Mouse (Mus musculus): ENCODE results near the gene Ranbp10.

Gene Ranbp10

DNA sequence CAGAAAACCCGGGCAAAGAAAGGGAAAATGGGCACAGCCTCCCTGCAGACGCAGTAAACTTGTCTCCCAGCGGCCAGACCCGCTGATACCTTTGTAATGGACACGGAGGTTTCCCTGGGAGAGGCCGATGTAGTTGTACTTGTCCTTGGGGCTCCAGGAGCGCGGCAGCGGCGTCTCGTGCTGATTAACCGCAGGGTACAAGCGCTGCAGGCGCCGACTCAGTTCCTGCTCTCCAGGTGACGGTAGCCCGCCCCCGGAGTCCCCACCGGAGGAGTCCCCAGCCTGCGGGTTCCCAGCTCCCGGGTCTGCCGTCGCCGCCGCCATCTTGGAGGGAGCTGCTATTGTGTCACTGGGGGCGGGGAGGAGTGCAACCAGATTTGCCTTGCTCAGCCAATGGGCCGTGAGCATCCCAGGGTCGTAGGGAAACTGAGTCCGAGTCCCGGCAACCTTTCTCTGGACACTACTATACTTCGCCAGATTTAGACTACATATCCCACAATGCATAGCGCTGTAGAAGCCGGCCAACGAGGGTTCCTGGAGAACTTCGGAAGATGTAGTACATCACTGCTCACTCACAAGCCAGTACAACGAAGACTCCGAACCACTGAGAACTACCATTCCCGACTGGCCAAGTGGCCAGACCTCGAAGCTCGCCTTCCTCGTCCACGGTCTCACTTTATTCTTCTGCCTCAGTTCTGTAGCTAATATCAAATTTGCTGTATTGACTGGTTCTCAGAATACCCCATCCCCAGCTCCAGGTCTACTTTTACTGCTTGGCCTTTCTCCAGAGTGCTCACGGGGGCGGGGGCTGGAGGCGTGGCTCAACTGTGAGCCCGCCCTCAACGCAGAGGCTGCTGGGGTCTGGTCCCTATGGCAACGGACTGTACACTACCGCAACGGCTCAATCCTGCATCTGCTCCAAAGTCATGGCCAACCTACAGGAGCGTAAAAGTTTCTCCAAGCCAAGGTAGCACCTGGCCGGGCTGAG is at the start of gene Ranbp10, which contains the start of gene Tsnaxip1:
TSS of gene Ranbp10 (minus strand) at position 490 of the 988 bp plus-strand sequence.
TSS of gene Tsnaxip1 (plus strand) at position 871 of the 988 bp plus-strand sequence.
- DNase-seq (ENCODE audit: low read depth, low spot score): peak; percentile 99

DNA sequence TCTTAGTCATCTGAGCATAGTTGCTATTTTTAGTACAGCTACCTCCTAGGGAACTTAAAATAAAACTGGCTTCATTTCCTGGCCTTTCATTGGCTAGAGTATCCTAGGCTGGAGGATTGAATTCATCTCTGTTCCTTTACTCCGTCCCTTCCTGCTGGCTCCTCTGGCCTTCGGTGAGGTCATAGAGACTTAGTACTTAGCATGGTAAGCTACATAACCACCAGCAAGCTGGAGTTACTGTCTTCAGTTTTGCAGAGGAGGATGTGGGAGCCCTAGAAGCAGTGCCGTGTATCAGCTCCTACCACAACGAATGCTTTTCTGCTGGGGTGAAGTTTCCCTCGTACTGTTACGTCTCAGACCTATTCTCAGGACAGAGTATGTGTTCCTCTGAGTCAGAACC is 47.2 kb upstream of the Ranbp10 start:
- DNase-seq (ENCODE audit: low read depth, low spot score): no peak

DNA sequence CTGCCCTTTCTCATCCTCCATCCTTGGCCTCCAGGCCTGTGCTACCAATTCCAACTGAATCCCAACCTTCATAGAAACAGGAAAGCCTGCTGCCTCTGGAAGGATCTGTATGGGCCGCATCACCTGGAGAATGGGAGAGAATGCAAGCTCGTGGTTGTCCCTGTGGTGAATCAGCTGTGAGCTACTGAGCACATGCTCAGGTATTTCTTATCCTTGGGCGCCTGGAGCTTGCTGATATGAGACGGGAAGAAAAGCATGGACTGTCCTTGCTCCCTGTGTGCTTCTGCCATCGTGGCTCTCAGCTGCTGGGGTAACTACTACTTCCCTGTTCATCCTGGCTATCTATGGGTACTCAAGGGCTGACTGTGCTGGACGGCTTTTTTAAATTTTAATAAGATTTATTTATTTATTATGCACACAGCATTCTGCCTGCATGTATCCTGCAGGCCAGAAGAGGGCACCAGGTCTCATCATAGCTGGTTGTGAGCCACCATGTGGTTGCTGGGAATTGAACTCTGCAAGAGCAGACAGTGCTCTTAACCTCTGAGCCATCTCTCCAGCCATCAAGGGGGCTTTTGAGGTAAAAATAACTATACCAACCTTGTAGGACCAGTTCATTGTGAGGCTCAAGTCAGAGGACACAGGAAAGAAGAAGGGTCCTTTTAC is 39.3 kb upstream of the Ranbp10 start:
- no peak for DNase-seq (ENCODE audit: low read depth, low spot score)

DNA sequence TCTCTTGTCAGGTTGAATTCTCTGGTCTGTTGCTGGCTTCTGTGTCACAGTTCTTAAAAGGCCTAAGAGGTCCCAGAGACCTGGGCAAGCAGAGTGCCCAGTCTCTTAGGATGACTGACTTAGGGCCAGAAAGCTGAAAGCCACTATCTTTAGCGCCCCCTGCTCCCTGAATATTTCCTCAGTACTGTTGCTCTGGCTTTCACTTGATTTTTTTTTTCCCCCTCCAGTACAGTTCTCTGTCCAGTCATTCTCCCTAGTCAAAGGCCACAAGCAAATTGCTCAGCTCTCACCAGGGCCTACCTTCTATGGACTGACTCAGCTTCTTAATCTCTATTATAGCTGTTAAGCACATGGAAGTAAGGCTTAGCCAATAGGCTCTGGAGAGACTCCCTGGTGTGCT is 34.8 kb upstream of the Ranbp10 start:
- DNase-seq (ENCODE audit: low read depth, low spot score): no peak

DNA sequence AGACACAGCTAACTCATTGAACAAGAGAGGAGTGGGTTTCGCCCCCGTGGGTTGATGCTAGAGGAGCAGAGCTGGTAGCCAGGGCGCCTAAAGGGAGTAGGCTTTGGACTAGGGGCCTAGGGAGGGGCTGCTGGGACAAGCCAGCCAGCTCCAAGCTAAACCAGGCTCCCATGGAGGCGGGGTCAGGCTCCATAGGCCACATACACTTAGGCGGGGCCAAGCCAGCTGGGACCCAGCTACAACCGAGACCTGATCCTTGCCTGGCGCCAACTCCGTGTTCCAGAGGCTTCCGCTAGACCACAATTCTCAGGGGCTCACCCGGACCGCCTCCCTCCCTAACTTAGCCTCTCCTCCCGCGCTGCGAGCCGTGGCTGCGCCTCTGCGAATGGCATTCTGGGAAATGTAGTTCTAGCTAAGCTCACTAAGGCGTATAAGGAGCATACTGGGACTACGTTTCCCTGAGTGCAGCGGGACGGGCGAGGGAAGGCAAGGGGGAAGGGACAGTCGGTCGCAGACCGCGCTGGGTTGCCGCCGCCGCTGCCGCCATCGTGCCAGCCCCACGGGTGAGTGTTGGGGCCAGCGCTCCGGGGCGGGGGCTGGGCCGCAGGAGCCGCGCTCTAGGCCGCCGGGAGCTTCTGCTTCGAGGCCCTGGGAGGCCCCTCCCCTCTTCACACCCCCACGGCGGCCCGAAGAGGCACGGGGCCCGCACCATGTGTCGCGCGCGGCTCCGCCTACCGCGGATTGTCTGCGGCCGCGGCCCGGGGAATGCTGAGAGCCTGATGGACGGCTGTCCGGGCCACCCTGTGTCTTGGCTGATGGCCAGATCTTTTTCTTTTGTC is 33.2 kb upstream of the Ranbp10 start, which contains the start of gene Nutf2:
TSS of gene Nutf2 (plus strand) at position 438 of the 839 bp plus-strand sequence.
- peak; percentile 99 for DNase-seq (ENCODE audit: low read depth, low spot score)

DNA sequence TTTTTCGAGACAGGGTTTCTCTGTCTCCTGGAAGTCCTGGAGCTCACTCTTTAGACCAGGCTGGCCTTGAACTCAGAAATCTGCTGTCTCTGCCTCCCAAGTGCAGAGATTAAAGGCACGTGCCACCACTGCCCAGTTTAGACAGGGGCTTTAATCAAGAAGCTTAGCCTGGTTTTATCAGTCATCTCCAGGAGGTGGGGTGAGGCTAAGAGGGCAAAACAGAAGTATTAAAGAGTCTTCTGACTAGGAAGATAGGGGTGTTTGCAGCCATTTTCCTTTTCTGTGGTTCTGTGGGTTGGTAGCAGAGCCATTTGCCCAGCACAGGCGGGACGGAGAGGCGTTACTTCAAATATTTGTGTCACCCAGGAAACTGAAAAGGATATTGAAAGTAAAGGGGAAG is 32.2 kb upstream of the Ranbp10 start:
- no peak for DNase-seq (ENCODE audit: low read depth, low spot score)

DNA sequence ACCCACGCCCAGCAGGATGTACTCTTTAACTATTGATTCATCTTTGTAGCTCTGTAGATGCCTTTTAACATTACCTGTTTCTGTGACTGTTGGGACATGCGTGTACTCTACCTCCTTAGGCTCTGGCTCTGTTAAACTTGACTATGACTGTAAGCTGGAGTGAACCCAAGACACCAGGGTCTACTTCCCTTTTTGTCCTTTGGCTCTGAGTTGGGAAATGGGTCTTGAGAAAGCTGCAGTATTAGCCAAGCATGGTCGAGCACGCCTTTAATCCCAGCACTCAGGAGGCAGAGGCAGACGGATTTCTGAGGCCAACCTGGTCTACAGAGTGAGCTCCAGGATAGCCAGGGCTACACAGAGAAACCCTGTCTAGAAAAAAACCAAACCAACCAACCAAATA is 31.3 kb upstream of the Ranbp10 start:
- DNase-seq (ENCODE audit: low read depth, low spot score): no peak

DNA sequence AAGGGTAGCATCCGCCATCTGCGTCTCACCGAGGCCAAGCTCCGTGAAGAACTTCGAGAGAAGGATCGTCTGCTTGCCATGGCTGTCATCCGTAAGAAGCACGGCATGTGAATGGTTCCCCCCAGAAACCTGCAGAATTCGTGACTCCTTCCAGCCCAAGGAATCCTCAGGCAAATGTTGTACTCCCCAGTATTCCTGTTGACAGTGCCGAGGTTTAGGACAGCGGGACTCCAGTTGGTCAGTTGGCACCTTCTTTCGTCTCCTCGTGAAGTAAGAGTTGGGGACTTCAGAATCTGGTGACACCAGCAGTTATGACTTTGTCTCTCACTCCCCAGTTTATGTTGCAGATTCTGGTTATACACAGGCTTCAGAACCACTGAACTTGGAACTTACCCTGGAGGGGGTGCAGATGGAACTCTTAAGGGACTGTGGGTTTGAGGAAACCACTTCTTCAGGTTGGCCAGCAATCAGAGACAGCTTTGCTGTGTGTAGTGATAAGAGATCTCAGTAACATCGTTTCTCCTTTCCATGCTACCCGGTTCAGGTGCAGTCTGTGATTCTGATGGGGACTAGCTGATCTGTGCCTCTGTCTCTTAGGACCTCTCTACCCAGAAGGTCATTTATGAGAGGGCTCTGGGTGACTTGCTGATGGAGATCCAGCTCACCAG is 29.2 kb upstream of the Ranbp10 start:
- DNase-seq (ENCODE audit: low read depth, low spot score): no peak

DNA sequence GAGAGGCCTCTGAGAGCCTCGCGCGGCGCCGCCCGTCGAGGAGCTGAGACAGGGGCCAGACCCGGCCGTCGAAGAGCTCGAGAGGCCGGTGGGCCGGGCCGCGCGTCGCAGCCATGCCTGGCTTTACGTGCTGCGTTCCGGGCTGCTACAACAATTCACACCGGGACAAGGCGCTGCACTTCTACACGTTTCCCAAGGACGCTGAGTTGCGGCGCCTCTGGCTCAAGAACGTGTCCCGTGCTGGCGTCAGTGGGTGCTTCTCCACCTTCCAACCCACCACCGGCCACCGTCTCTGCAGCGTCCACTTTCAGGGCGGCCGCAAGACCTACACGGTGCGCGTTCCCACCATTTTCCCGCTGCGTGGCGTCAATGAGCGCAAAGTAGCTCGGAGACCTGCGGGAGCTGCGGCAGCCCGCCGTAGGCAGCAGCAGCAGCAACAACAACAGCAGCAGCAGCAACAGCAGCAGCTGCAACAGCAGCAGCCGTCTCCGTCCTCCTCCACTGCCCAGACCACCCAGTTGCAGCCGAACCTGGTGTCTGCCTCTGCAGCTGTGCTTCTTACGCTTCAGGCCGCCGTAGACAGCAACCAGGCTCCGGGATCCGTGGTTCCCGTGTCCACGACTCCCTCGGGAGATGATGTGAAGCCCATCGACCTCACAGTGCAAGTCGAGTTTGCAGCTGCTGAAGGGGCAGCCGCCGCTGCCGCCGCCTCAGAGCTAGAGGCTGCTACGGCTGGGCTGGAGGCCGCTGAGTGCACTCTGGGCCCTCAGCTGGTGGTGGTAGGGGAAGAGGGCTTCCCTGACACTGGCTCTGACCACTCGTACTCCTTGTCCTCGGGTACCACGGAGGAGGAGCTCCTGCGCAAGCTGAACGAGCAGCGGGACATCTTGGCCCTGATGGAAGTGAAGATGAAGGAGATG is 28.4 kb upstream of the Ranbp10 start:
- peak; percentile 65 for DNase-seq (ENCODE audit: low read depth, low spot score)

DNA sequence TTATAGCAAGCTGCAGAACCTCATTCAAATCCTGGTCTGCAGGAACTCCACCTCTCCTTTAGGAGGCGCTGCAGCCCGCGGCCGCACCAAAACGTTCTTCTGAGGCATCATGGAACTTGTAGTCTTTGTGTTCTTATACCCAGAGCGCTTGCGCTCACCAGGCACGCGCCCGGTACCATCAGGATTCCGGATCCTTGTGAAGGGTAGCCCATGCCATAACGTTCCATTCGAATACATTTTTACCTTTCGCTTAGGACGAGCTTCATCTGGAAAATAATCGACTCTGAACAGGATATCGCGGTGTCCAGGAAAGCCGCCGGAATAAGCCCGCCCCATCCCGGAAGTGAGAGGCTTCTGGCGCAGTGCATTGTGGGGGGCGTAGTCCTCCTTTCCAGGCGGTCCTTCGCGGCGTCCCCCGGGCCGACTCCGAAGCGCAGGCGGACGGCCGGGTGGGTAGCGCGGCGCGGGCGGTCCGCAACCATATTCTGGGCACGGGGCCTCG is 27.6 kb upstream of the Ranbp10 start, which contains the start of gene Thap11:
TSS of gene Thap11 (plus strand) at position 418 of the 502 bp plus-strand sequence.
- DNase-seq (ENCODE audit: low read depth, low spot score): peak; percentile 93

DNA sequence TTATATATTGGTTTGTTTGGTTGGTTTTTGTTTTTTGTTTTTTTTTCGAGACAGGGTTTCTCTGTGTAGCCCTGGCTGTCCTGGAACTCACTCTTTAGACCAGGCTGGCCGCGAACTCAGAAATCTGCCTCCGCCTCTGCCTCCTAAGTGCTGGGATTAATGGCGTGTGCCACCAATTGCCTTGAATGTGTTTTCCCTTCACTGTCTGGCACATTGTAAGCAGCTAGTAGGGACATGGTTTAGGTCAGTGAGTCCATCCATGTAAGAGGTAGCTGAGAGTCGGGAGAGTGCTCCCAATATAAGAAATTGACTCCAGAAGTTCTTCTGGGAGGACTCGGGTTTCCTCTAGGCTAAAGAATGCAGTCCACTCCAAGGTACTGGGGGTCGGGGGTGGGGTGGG is 27.2 kb upstream of the Ranbp10 start:
- no peak for DNase-seq (ENCODE audit: low read depth, low spot score)

DNA sequence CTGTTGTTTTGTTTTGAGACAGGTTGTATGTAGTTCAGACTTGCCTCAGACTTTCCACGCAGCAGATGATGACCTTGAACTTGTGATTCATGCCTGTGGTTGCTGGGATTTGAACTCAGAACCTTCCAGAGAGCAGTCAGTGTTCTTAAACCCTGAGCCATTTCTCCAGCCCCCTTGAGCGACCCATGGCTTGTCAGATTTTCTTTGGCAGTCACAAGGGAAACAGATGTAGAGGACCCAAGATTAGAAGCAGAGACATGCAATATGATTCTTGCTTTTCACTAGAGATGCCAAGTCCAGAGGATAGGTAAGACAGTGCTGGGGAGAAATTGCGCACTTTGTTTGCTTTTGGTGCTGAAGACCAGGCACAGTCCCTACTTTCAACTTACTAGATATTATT is 26.0 kb upstream of the Ranbp10 start, which contains the start of gene Cenpt:
TSS of gene Cenpt (minus strand) at position 101 of the 400 bp plus-strand sequence.
- DNase-seq (ENCODE audit: low read depth, low spot score): no peak

DNA sequence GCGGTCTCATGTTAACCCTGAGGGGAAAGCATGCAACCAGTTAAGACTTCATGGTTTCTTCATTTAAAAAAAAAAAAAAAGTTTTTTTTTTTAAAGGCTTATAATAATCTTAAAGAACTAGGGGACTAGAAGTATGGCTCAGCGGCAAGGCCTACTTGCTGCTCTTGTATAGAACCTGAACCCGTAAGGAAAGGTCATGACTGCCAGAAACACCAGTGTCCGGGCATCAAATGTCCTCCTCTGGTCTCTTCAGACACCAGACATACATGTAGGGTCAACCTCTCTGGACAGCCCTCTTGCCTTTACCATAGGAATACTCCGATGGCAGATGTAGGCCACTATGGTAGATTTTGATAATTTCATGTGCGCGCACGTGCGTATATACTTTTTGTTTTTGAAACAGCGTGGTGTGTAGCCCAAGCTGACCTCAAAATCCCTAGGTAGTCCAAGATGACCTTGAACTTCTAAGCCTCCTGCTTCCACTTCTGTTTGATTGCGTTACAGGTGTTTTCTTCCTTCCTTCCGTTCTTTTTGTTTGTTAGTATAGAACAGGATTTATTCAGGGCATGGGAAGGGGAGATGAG is 25.1 kb upstream of the Ranbp10 start:
- no peak for DNase-seq (ENCODE audit: low read depth, low spot score)

DNA sequence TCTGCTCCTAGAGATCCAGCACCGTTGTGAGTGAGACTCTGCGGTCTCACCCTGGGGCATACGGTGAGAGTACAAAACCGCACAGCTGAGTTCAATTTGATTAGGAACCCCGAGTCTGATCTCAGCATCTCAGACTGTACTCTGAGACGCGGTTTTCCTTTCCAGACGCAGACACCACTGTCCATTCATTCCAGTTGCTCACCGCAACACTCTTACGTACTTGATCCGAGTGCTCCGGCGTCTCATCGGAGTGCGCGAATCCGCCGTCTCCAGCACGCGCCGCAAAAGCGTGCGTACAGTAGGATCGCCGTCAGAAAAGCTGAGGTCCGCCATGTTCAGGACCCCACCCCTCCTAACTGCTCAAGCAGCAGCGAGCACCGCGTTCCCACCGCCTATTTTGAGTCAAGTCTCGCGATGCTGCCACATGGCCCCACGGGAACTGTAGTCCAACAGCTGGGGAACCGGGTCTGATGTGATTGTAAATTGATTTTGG is 24.5 kb upstream of the Ranbp10 start:
- peak; percentile 95 for DNase-seq (ENCODE audit: low read depth, low spot score)

DNA sequence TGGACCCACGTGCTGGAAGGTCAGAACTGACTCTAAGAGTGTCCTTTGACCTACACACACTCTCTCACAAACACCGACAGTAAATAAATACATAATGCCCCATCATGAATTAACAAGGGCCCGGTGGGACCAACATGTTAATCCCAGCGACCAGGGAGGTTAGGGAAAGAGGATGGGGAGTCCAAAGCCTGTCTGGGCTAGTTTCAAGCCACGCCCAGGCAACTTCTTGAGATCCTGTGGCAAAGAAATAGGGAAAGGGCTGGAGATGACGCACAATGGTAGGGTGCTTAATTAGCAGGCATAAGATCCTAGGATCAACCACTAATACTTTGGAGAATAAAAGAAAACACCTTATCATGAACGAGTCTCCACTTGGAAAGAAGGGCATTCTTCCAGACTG is 23.5 kb upstream of the Ranbp10 start:
- no peak for DNase-seq (ENCODE audit: low read depth, low spot score)

DNA sequence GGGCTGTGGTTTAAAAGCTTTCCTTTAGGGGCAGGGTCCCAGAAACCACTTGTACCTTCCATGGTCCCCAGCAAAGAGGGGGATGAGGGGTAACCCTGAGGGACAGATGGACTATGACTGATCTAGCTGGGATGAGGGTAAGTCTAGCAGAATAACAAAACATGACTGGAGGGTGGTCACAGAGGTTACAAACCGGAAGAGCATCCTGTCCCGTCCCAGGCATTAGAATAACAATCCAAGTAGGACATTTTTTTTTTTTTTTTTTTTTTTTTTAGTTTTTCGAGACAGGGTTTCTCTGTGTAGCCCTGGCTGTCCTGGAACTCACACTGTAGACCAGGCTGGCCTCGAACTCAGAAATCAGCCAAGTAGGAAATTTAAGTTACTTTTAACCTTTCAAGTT is 22.9 kb upstream of the Ranbp10 start:
- DNase-seq (ENCODE audit: low read depth, low spot score): no peak

DNA sequence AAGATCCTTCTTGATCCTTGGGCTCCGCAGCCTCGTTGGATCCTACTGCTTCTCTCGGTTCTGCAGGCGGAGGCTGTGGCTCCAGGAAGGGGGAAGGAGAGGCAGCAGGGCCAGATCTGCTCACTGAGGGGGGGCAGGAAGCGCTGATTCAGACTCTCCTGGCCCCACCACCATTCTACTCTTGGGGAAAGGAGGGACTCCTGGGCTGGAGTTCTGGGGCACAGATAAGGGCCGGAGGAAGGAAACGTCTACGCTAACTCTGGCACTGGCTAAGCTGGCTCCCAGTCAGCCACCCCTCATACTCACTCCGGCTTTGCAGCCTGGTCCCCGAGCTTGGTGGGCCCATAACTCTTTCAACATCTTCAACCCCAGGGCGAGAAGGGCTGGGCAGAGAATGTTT is 19.5 kb upstream of the Ranbp10 start:
- DNase-seq (ENCODE audit: low read depth, low spot score): no peak

DNA sequence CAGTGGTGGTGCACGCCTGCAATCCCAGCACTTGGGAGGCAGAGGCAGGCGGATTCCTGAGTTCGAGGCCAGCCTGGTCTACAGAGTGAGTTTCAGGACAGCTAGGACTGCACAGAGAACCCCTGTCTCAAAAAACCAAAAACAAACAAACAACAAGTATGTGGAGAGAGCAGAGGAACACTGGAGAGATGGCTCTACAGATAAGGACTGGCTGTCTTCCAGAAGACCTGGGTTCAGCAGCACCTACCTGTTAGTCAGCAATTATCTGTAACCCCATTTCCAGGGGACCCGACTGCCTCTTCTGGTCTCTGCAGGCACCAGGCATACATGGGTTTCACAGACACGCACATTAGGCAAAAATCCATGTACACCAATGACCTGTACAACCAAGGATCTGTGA is 12.1 kb upstream of the Ranbp10 start:
- no peak for DNase-seq (ENCODE audit: low read depth, low spot score)

DNA sequence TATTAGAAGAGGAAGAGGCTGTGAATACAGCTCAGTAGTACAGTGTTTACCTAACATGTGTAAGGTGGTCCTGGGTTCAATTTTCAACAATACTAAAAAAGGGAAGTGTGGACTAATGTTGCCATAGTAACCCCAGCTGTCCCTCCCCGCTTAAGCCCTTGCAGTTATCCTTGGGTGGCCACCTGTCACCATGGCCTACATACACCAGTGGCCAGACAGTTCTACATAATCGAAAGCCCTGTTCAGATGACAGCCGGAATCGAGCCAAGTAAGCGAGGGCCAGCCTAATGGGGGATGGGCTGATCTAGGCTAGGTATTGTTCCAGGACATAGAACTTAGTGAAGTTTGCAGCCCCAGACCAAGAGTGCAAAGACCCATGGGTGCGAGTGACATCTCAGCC is 9.8 kb upstream of the Ranbp10 start:
- no peak for DNase-seq (ENCODE audit: low read depth, low spot score)

All from mesoderm, embryonic 11.5 days (tissue).